Mouse (Mus musculus) hindbrain, embryonic 12.5 days (tissue): ENCODE results near the gene Gbp2b. TPM values are rescaled to one million over a fixed set of nuclear protein-coding genes. Genes with fewer than 3 reads are reported as not detected.
"Not testable (repeated sequence)": the region's sequence is repeated elsewhere in the genome, so short reads cannot be mapped to it uniquely, and the experiment has no call there.

Experiments used
- ATAC-seq: fragments of 200-750 bp; cut with Nextera tagmentation; 2 replicates; pipeline ENCODE4 v1.8.0; 2017; ENCODE audit warnings: moderate TSS enrichment; ENCODE audit not compliant: low FRiP score
- H3K27ac ChIP-seq: fragments of 300-500 bp; sonication (generic); 2 replicates; pipeline ENCODE4 v1.5.1; 2016; ENCODE audit warnings: mild to moderate bottlenecking
- H3K27me3 ChIP-seq: fragments of 300-500 bp; sonication (generic); 2 replicates; pipeline ENCODE4 v1.6.1; 2016; ENCODE audit warnings: mild to moderate bottlenecking
- H3K36me3 ChIP-seq: fragments of 300-500 bp; sonication (generic); 2 replicates; pipeline ENCODE4 v1.6.1; 2016; ENCODE audit warnings: mild to moderate bottlenecking
- H3K4me1 ChIP-seq: fragments of 300-500 bp; sonication (generic); 2 replicates; pipeline ENCODE4 v1.6.1; 2016
- H3K4me2 ChIP-seq: fragments of 300-500 bp; sonication (generic); replicated peaks from 2 replicates; pipeline ENCODE4 v1.6.1; 2016; ENCODE audit warnings: mild to moderate bottlenecking
- H3K4me3 ChIP-seq: fragments of 300-500 bp; sonication (generic); 2 replicates; pipeline ENCODE4 v1.5.1; 2016; ENCODE audit warnings: mild to moderate bottlenecking
- H3K9ac ChIP-seq: fragments of 300-500 bp; sonication (generic); 2 replicates; pipeline ENCODE4 v1.6.1; 2016; ENCODE audit warnings: mild to moderate bottlenecking, moderate library complexity
- H3K9me3 ChIP-seq: fragments of 300-500 bp; sonication (generic); replicated peaks from 2 replicates; pipeline ENCODE4 v1.6.1; 2016; ENCODE audit warnings: mild to moderate bottlenecking
- WGBS: fragments of 180-500 bp; shearing (Covaris S2); methylation state at CpG from one replicate; pipeline ENCODE4 v1.1.7; 2016; 5-methylcytosine and 5-hydroxymethylcytosine counted together
- polyA plus RNA-seq: library from polyadenylated mRNA; unstranded; fragments of >200 nt; fragmentation: Nextera tagmentation; extraction: Ambion mirVana; gene quantifications from 2 replicates; pipeline ENCODE4 v1.2.1, GENCODE M21; 2016

Gene Gbp2b
- polyA plus RNA-seq: not detected in 2 replicates

DNA sequence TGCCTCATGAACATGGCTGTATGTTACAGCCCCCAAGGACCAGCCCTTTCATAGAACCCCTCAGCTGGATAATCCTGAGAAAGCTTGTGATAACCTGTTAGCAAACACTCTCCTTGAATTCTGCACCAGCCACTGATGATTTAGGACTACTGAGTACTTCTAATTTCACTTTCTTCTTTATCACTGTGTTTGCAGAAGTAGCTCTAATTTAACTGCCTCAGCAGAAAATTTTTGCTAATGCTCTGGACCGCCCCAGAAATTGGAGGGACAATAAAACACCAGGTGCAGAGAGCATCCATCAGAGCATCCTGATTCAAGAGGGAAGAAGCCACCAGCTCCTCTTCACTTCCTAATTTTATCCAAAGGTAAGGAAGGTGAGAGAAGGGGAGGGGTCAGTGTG lies at the start of gene Gbp2b:
Gbp2b (plus strand) TSS at position 301 of the 400 bp plus-strand sequence.
- WGBS: 74% methylated on average over 1 of the region's 1 CpGs
- H3K36me3 ChIP-seq: no peaks in the 10 kb centered on the region
- H3K9ac ChIP-seq: no peak within 1 kb of the TSS
- no peak within 1 kb of the TSS for H3K4me3 ChIP-seq
- no peaks in the 10 kb centered on the region for H3K27me3 ChIP-seq
- no peak within 1 kb of the TSS for H3K4me2 ChIP-seq
- no peak within 1 kb of the TSS for H3K27ac ChIP-seq
- no peak for ATAC-seq
- no peaks in the 10 kb centered on the region for H3K4me1 ChIP-seq
- H3K9me3 ChIP-seq: no peaks in the 10 kb centered on the region

DNA sequence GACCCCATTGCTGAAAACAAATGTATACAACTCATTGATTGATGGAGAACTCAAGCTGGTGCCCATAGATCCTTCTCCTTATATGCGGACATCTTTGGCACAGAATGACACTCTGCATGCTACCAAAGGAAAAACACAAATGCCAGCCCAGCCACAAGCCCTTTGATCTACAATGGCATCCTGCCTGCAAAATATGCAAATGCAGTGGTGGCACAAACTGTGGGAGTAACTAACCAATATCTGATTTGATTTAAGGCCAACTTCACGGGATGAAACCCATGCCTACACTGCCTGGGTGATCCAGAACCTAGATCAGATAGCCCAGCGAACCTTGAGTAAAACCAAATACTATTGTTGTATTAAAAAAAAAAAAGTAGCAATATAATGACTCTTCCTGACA lies 48.0 kb upstream of the Gbp2b start:
- H3K4me2 ChIP-seq: no peak overlapping the region
- no peak overlapping the region for H3K4me3 ChIP-seq
- no peaks in the 10 kb centered on the region for H3K27me3 ChIP-seq
- 84% methylated on average over 3 of the region's 3 CpGs for WGBS
- no peaks in the 10 kb centered on the region for H3K36me3 ChIP-seq
- no peak for ATAC-seq
- no peak overlapping the region for H3K27ac ChIP-seq
- no peak overlapping the region for H3K9ac ChIP-seq
- no peaks in the 10 kb centered on the region for H3K4me1 ChIP-seq
- H3K9me3 ChIP-seq: no peaks in the 10 kb centered on the region

DNA sequence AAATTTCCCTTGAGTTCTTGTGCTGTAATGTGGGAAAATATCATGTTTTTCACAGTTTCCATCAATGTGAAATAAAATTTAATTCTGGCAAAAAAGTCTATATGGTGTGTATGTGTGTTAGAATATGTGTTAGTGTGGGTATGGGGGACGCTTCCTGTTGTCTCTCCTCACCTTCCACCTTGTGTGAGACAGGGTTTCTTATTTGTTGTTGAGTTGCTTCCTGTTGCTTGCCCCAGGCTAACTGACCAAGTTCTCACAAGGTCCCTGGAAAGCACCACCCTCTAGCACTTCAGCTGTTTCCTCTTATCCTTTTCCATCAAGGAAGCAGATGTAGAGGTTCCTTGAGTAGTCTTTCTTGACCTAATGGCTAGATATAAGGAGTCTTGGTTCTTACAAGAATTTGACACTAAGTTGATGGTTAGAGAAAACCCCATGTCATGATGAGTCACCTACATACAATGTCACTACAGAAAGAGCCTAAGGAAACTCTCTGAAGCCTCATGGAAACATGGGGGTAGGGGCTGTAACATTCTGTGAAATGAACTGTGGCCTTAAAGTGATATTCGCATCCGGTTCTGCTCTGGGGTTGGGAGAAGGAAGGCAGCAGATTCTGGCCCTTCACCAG lies 44.5 kb upstream of the Gbp2b start:
- Histone ChIP-seq H3K4me1 (no peaks in the 10 kb centered on the region), H3K4me3 (no peak overlapping the region), H3K27ac (no peak overlapping the region), H3K36me3 (no peaks in the 10 kb centered on the region), H3K9ac (no peak overlapping the region), H3K4me2 (no peak overlapping the region), H3K9me3 (no peaks in the 10 kb centered on the region), H3K27me3 (no peaks in the 10 kb centered on the region)
- ATAC-seq: no peak
- WGBS: 82% methylated on average over 3 of the region's 3 CpGs

DNA sequence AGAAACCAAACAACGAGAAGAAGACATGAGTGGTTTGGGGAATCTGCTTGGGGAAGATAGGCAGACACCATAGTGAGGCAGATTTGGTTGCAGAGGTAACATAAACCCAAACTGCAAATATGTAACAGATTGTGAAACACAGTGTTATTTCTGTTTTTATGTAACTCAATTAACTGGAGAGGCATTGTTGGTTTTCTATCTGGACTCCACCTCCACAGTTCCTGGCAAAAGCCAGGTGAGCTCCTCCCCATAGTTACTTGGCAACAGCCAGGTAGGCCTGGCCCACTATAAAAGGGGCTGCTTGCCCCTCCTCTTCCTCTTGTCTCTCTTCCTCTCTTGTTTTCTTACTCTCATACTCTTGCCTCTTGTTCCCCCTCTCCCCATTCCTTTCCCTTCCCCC lies 40.0 kb upstream of the Gbp2b start:
- WGBS: 76% methylated on average over 1 of the region's 1 CpGs
- H3K36me3 ChIP-seq: no peaks in the 10 kb centered on the region
- H3K4me3 ChIP-seq: no peak overlapping the region
- H3K9me3 ChIP-seq: no peaks in the 10 kb centered on the region
- no peaks in the 10 kb centered on the region for H3K27me3 ChIP-seq
- ATAC-seq: no peak
- no peak overlapping the region for H3K4me2 ChIP-seq
- no peaks in the 10 kb centered on the region for H3K4me1 ChIP-seq
- H3K27ac ChIP-seq: no peak overlapping the region
- no peak overlapping the region for H3K9ac ChIP-seq

DNA sequence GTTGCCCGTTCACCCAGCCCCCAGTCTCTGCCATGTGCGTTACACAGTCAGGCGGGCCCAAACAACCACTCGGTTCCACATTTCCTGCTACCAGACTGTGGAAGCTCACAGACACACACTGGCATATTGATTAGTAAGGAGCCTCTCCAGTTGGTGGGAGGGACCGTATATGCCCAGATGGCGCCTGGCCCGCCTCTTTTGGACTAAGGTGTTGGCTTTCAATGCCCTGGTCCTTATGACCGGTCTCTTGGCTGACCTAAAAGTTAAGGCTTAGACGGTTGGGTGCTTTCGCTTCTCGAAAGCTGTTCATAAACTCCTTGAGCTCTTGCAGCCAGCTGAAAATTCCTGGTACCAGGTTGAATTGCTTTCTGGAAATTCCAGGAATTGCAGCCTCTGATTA lies 39.0 kb upstream of the Gbp2b start:
- H3K4me1 ChIP-seq: 0 out of 2 replicates have a peak, but pooled peaks cover 3% of the 10 kb centered on the region
- H3K4me3 ChIP-seq: no peak overlapping the region
- no peak overlapping the region for H3K4me2 ChIP-seq
- H3K9ac ChIP-seq: no peak overlapping the region
- no peaks in the 10 kb centered on the region for H3K36me3 ChIP-seq
- H3K9me3 ChIP-seq: no peaks in the 10 kb centered on the region
- H3K27ac ChIP-seq: no peak overlapping the region
- no peak for ATAC-seq
- WGBS: 89% methylated on average over 11 of the region's 11 CpGs
- no peaks in the 10 kb centered on the region for H3K27me3 ChIP-seq

DNA sequence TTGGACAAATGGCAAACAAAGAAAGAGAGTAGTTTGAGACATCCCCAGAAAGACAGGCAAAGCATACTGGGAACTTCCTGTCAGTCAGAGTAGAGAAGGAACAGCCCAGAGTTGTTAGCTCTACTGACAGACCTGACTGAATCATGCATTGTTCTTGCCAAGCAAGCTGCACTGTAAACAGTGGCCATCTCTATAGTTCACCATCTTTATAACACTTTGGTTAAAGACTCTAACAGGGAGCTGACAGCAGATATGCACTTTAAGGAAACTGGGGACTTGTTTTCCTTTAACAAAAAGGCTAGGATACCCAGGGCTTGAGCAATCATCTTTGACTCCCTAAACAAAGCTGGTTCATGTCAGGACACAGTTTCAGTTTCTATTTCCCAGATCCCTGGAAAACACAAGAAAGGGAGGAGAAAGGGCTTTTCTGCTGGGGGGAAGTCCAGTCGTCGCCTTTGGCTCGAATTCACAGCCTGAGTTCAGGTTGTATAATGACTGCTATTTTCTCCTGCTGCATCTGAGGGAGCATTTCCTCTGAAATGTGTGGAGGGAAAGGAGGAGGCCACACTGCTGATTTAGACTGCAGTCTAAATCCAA lies 34.9 kb upstream of the Gbp2b start, which contains the start of gene Gbp3:
Gbp3 (plus strand) TSS at position 395 of the 597 bp plus-strand sequence.
- no peaks in the 10 kb centered on the region for H3K36me3 ChIP-seq
- peak within 1 kb of the TSS; percentile 20 for H3K4me3 ChIP-seq
- no peaks in the 10 kb centered on the region for H3K27me3 ChIP-seq
- 0 out of 2 replicates have a peak, but pooled peaks cover 3% of the 10 kb centered on the region for H3K4me1 ChIP-seq
- H3K9ac ChIP-seq: no peak within 1 kb of the TSS
- WGBS: 47% methylated on average over 3 of the region's 3 CpGs
- H3K27ac ChIP-seq: no peak within 1 kb of the TSS
- ATAC-seq: no peak
- peak within 1 kb of the TSS; percentile 44 for H3K4me2 ChIP-seq
- H3K9me3 ChIP-seq: no peaks in the 10 kb centered on the region

DNA sequence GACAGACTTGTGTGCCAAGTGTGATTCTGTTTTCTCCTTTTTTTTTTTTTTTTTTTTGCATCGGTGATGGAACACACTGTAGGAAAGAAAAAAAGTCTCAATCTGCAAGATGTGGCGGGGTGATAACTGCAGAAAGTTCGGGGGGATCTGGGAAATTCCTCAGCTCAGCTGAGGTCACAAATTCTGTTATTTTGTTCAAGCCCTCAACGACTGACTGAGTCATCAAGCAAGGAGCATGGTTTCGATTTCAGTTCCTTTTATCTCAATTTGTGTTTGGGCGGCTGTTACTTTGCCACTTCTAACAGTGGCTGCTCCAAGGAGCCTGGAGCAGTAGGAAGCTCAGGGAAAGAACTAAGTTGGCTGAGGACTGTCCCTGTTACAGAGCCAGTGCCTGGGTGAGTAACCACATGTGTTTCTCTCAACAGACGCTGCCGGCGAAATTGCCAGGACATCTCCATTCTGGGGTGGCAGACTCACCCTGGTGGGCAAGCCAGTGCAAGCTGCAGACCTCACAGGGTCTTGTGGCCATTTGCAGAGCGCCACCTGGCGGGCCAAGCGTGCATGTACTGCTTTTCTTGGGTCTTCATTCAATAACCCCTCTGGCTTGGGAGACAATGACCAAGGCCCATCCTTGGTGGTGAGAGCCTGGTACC lies 34.2 kb upstream of the Gbp2b start:
- 20% methylated on average over 12 of the region's 12 CpGs for WGBS
- H3K9ac ChIP-seq: no peak overlapping the region
- H3K36me3 ChIP-seq: no peaks in the 10 kb centered on the region
- no peaks in the 10 kb centered on the region for H3K9me3 ChIP-seq
- peak overlapping the region; percentile 20 for H3K4me3 ChIP-seq
- 0 out of 2 replicates have a peak, but pooled peaks cover 3% of the 10 kb centered on the region for H3K4me1 ChIP-seq
- no peaks in the 10 kb centered on the region for H3K27me3 ChIP-seq
- no peak overlapping the region for H3K27ac ChIP-seq
- H3K4me2 ChIP-seq: peak overlapping the region; percentile 44
- ATAC-seq: peak; percentile 60

DNA sequence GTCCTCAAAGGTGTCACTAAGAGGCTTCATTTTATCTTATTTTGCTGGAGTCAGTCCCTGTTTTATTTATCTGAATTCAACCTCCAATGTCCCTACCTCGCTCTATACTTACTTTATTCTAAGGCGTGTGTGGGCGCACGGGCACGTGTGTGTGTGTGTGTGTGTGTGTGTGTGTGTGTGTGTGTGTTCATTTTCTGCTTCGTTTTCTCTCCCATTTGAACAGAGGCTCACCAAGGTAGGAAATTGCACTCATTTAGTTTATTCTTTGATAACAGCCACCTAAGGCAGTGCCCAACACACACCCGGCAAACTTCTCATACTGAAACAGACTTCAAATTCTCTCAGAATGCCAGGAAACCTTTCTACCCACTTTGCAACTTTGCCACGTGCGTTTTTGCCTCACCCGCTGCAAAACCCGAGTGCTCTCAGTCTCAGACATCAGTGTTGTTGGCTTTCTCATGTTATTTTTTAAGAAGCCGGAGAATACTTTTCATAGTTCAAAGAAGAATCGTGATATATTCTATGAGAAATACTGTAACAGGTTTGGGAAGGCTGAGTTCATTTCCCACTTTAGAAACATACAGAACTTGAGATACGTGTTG lies 33.5 kb upstream of the Gbp2b start:
- Histone ChIP-seq H3K9me3 (no peaks in the 10 kb centered on the region), H3K36me3 (no peaks in the 10 kb centered on the region), H3K9ac (no peak overlapping the region), H3K4me2 (no peak overlapping the region), H3K4me1 (0 out of 2 replicates have a peak, but pooled peaks cover 3% of the 10 kb centered on the region), H3K27ac (no peak overlapping the region), H3K4me3 (no peak overlapping the region), H3K27me3 (no peaks in the 10 kb centered on the region)
- 90% methylated on average over 14 of the region's 14 CpGs for WGBS
- ATAC-seq: no peak

DNA sequence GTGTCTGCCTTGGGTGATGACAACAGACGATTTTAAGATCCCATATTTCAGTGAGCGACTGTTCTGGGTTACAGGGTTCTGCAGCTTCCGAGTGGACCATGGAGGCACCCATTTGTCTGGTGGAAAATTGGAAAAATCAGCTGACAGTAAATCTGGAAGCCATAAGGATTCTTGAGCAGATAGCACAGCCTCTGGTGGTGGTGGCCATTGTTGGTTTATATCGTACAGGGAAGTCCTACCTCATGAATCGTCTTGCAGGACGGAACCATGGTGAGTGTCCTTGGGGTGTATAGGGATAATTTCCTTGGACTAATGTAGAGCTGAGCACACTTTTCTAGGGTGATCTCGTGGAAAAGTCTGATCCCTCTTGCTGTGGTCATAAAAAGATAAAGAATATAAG lies 33.0 kb upstream of the Gbp2b start:
- no peak overlapping the region for H3K9ac ChIP-seq
- H3K4me3 ChIP-seq: no peak overlapping the region
- 88% methylated on average over 7 of the region's 7 CpGs for WGBS
- no peak overlapping the region for H3K4me2 ChIP-seq
- ATAC-seq: no peak
- H3K9me3 ChIP-seq: no peaks in the 10 kb centered on the region
- 0 out of 2 replicates have a peak, but pooled peaks cover 3% of the 10 kb centered on the region for H3K4me1 ChIP-seq
- no peaks in the 10 kb centered on the region for H3K27me3 ChIP-seq
- no peaks in the 10 kb centered on the region for H3K36me3 ChIP-seq
- H3K27ac ChIP-seq: no peak overlapping the region

DNA sequence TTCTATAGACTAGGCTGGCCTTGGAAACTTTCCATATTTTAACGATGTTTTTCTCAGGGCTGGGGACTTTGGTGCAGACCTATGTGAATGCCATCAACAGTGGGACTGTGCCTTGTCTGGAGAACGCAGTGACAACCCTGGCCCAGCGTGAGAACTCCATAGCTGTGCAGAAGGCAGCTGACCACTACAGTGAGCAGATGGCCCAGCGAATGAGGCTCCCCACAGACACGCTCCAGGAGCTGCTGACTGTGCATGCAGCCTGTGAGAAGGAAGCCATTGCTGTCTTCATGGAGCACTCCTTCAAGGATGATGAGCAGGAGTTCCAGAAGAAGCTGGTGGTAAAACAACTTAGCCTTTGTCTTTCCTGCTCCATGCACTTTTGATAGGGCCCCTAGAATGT lies 27.2 kb upstream of the Gbp2b start:
- H3K4me1 ChIP-seq, ATAC-seq: not testable (repeated sequence)
- 71% methylated on average over 5 of the region's 5 CpGs for WGBS

DNA sequence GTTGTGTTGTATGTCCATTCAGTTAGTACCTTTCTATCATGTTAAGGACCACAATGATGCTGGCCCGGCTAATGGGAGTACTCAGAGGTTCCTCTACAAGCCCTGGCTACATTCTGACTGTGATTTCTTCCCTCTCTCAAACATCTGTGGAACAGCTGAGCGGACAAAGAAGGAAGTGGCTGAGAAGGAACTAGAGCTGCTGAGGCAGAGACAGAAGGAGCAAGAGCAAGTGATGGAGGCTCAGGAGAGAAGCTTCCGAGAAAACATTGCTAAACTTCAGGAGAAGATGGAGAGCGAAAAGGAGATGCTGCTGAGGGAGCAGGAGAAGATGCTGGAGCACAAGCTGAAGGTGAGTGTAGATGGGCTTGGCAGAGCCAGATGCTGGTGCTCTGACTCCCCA lies 23.9 kb upstream of the Gbp2b start:
- no peaks in the 10 kb centered on the region for H3K27me3 ChIP-seq
- no peaks in the 10 kb centered on the region for H3K4me1 ChIP-seq
- H3K4me2 ChIP-seq: no peak overlapping the region
- H3K36me3 ChIP-seq: no peaks in the 10 kb centered on the region
- no peaks in the 10 kb centered on the region for H3K9me3 ChIP-seq
- ATAC-seq: no peak
- H3K27ac ChIP-seq: no peak overlapping the region
- no peak overlapping the region for H3K9ac ChIP-seq
- WGBS: 90% methylated on average over 4 of the region's 4 CpGs
- H3K4me3 ChIP-seq: no peak overlapping the region

More for the DNA sequence above, 27.2 kb upstream of the Gbp2b start:
- not testable (repeated sequence) for H3K27ac ChIP-seq, H3K9ac ChIP-seq, H3K9me3 ChIP-seq, H3K4me3 ChIP-seq, H3K27me3 ChIP-seq, H3K36me3 ChIP-seq, H3K4me2 ChIP-seq

DNA sequence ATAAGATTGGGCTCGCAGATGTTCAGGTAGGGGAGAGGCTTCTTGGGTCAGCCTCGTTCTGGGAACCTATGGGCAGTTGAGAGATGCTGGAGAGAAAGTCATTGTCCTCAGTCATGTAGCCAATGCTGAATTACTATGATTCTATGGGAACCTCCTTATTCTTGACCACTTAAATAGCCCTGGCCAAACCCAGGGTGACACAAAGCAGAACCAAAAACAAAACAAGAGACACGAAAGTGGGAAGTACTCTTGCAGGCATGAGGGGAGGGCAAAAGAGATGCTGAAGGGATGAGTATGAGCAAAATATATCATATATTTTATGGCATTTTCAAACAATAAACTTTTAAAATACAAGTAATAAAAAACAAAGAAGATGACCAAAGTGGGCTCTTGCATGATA lies 17.5 kb upstream of the Gbp2b start:
- 86% methylated on average over 3 of the region's 3 CpGs for WGBS
- Histone ChIP-seq H3K27me3 (no peaks in the 10 kb centered on the region), H3K9ac (no peak overlapping the region), H3K27ac (no peak overlapping the region), H3K4me2 (no peak overlapping the region), H3K4me3 (no peak overlapping the region), H3K36me3 (no peaks in the 10 kb centered on the region), H3K9me3 (no peaks in the 10 kb centered on the region), H3K4me1 (no peaks in the 10 kb centered on the region)
- no peak for ATAC-seq
